ENCODE assay signal across 26 mouse cellular contexts in the genomic region with DNA sequence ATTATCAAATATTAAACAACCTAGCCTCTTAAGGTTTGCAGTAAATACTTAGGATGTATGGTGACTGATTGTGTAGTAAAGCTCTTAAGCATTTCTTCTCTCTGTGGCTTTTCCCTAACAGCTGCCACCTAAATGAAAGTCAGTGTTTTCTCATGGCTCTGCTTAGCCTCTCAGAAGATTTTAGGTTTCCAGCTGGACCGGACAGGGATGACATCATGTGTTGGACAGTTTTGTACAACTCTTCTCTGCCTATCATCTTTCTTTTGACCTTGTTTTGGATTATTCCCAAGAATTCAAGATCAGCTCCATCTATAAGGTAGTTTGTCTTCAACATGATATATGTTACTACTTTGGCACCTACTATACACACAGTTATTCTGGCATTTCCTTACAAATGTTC.
DNase-seq lines count a peak whose midpoint lies in the region; ATAC-seq and TF ChIP-seq lines count a peak whose summit lies in the region.
"Had no signal": no experiment of that assay in that cellular context is flagged by ENCODE, and none has a peak within 500 bp of the region (broad histone marks: within the 10 kb centered on the region; RNA-seq: fewer than 3 reads in every experiment).

No protein-coding gene starts in this region.

- no peak overlapping the region for H3K4me3 ChIP-seq in heart, embryonic 11.5 days (ENCODE audit: low read depth, low read length)
- no peak overlapping the region for H3K4me3 ChIP-seq in intestine, embryonic 16.5 days (ENCODE audit: low read length)
- H3K4me3 ChIP-seq in intestine, postnatal 0 days (ENCODE audit: low read depth, low read length): no peak overlapping the region
- H3K4me3 ChIP-seq: embryonic facial prominence, embryonic 15.5 days; gastrocnemius, adult 2 months; heart, embryonic 13.5 days; hindbrain, embryonic 10.5 days; hindbrain, embryonic 13.5 days; intestine, embryonic 15.5 days had no signal

- no peak for ATAC-seq in heart, embryonic 11.5 days (replicated peaks; ENCODE audit: insufficient number of reproducible peaks, low FRiP score, low TSS enrichment)
- ATAC-seq in intestine, embryonic 16.5 days: peak; percentile 21; the same call in 1 of the 2 replicates
- ATAC-seq in intestine, postnatal 0 days: no peak
- ATAC-seq: CD4-positive, CD25-positive, alpha-beta regulatory T cell, adult 4 months; forebrain, embryonic 14.5 days; forebrain, postnatal 0 days; hindbrain, embryonic 16.5 days; intestine, embryonic 15.5 days had no signal

- intact Hi-C loops in heart, postnatal 36 days (cut with DNase I): no loop called here

- H3K4me1 ChIP-seq in heart, embryonic 11.5 days (ENCODE audit: control insufficient read depth, insufficient read depth, low read length): no peaks in the 10 kb centered on the region
- H3K4me1 ChIP-seq in intestine, embryonic 16.5 days (ENCODE audit: control insufficient read depth, insufficient read depth, low read length): no peaks in the 10 kb centered on the region
- H3K4me1 ChIP-seq in intestine, postnatal 0 days (replicated peaks; ENCODE audit: control insufficient read depth, insufficient read depth, low read length): no peaks in the 10 kb centered on the region
- H3K4me1 ChIP-seq: embryonic facial prominence, embryonic 15.5 days; heart, embryonic 13.5 days; hindbrain, embryonic 10.5 days; hindbrain, embryonic 13.5 days; intestine, embryonic 15.5 days had no signal

- H3K27ac ChIP-seq in heart, embryonic 11.5 days (ENCODE audit: low read depth, low read length): no peak overlapping the region
- H3K27ac ChIP-seq in intestine, embryonic 16.5 days (ENCODE audit: low read length): no peak overlapping the region
- no peak overlapping the region for H3K27ac ChIP-seq in intestine, postnatal 0 days (ENCODE audit: low read depth, low read length)
- H3K27ac ChIP-seq: embryonic facial prominence, embryonic 15.5 days; gastrocnemius, adult 2 months; heart, embryonic 13.5 days; hindbrain, embryonic 10.5 days; hindbrain, embryonic 13.5 days; intestine, embryonic 15.5 days had no signal

- 53% methylated on average over 1 of the region's 1 CpGs for WGBS in heart, embryonic 11.5 days (ENCODE audit: insufficient replicate concordance)
- WGBS in intestine, embryonic 16.5 days: 54% methylated on average over 1 of the region's 1 CpGs
- 70% methylated on average over 1 of the region's 1 CpGs for WGBS in intestine, postnatal 0 days

- no peak overlapping the region for H3K9ac ChIP-seq in heart, embryonic 11.5 days (ENCODE audit: low read depth, low read length)
- no peak overlapping the region for H3K9ac ChIP-seq in intestine, embryonic 16.5 days (ENCODE audit: low read depth, low read length)
- H3K9ac ChIP-seq in intestine, postnatal 0 days (ENCODE audit: low read depth, low read length): no peak overlapping the region
- H3K9ac ChIP-seq: embryonic facial prominence, embryonic 15.5 days; forebrain, postnatal 0 days; heart, embryonic 13.5 days; hindbrain, embryonic 13.5 days; intestine, embryonic 15.5 days had no signal

- DNase-seq in heart, adult 18-20 months: peak; percentile 12 to 30
- DNase-seq in heart, postnatal 36 days: peak; percentile 6 to 28
- DNase-seq in spleen, postnatal 14 days (ENCODE audit: low spot score in 2 of 2): no peak
- DNase-seq in cerebellum, adult 11-12 months: no peak
- DNase-seq: adrenal gland, adult 2 months; adrenal gland, postnatal 14 days; cerebellum, adult 11 months; cerebellum, adult 8-10 months; cerebellum, postnatal 10 days; cerebellum, postnatal 36 days; embryo, embryonic 11 days; forebrain, postnatal 0 days; gastrocnemius, adult 2 months; gastrocnemius, postnatal 14 days; kidney, adult 2 months had no signal

- H3K9me3 ChIP-seq in heart, embryonic 11.5 days (replicated peaks; ENCODE audit: control insufficient read depth, low read length): no peaks in the 10 kb centered on the region
- no peaks in the 10 kb centered on the region for H3K9me3 ChIP-seq in intestine, embryonic 16.5 days (ENCODE audit: control insufficient read depth, low read length)
- no peaks in the 10 kb centered on the region for H3K9me3 ChIP-seq in intestine, postnatal 0 days (ENCODE audit: control insufficient read depth)
- H3K9me3 ChIP-seq: embryonic facial prominence, embryonic 15.5 days; heart, embryonic 13.5 days; hindbrain, embryonic 10.5 days; hindbrain, embryonic 13.5 days; intestine, embryonic 15.5 days had no signal

- TF ChIP-seq CTCF in intestine, postnatal 0 days (IDR thresholded peaks at IDR 0.05; ENCODE audit: low read depth): no peak

- H3K27me3 ChIP-seq in heart, embryonic 11.5 days (ENCODE audit: control insufficient read depth, insufficient read depth, low read length): no peaks in the 10 kb centered on the region
- H3K27me3 ChIP-seq in intestine, embryonic 16.5 days (replicated peaks; ENCODE audit: control insufficient read depth, insufficient read depth, low read length): no peaks in the 10 kb centered on the region
- no peaks in the 10 kb centered on the region for H3K27me3 ChIP-seq in intestine, postnatal 0 days (replicated peaks; ENCODE audit: control insufficient read depth, insufficient read depth, low read length)
- H3K27me3 ChIP-seq: embryonic facial prominence, embryonic 15.5 days; heart, embryonic 13.5 days; hindbrain, embryonic 13.5 days; intestine, embryonic 15.5 days had no signal

- no peak overlapping the region for H3K4me2 ChIP-seq in heart, embryonic 11.5 days
- no peak overlapping the region for H3K4me2 ChIP-seq in intestine, embryonic 16.5 days (ENCODE audit: low read depth, low read length)
- no peak overlapping the region for H3K4me2 ChIP-seq in intestine, postnatal 0 days (replicated peaks; ENCODE audit: low read depth)
- H3K4me2 ChIP-seq: embryonic facial prominence, embryonic 15.5 days; heart, embryonic 13.5 days; hindbrain, embryonic 13.5 days; intestine, embryonic 15.5 days had no signal

- no peaks in the 10 kb centered on the region for H3K36me3 ChIP-seq in heart, embryonic 11.5 days (ENCODE audit: control insufficient read depth, insufficient read depth, low read length)
- H3K36me3 ChIP-seq in intestine, embryonic 16.5 days (ENCODE audit: control insufficient read depth, insufficient read depth, low read length): no peaks in the 10 kb centered on the region
- H3K36me3 ChIP-seq in intestine, postnatal 0 days (ENCODE audit: control insufficient read depth, insufficient read depth): no peaks in the 10 kb centered on the region
- H3K36me3 ChIP-seq: embryonic facial prominence, embryonic 15.5 days; heart, embryonic 13.5 days; hindbrain, embryonic 10.5 days; hindbrain, embryonic 13.5 days; intestine, embryonic 15.5 days had no signal

Comparison
In these comparisons a context has a peak if more than half of its experiments do, and no peak if none do; other contexts are left out.
1. DNase-seq: peak in heart, adult 18-20 months (2 of 2) and heart, postnatal 36 days (2 of 2); none in spleen, postnatal 14 days (0 of 2) and cerebellum, adult 11-12 months (single experiment).